Mouse (Mus musculus) retina, postnatal 7 days (tissue): Measurements from ENCODE around the gene Tom1l2.
A peak's percentile ranks its signal among the peaks of the same experiment; 100 is the strongest.

Source experiments
- DNase-seq: peaks from one replicate; pipeline ENCODE4 v3.0.0-alpha.2; 2012; ENCODE audit warnings: low read depth, low spot score

Gene Tom1l2

DNA sequence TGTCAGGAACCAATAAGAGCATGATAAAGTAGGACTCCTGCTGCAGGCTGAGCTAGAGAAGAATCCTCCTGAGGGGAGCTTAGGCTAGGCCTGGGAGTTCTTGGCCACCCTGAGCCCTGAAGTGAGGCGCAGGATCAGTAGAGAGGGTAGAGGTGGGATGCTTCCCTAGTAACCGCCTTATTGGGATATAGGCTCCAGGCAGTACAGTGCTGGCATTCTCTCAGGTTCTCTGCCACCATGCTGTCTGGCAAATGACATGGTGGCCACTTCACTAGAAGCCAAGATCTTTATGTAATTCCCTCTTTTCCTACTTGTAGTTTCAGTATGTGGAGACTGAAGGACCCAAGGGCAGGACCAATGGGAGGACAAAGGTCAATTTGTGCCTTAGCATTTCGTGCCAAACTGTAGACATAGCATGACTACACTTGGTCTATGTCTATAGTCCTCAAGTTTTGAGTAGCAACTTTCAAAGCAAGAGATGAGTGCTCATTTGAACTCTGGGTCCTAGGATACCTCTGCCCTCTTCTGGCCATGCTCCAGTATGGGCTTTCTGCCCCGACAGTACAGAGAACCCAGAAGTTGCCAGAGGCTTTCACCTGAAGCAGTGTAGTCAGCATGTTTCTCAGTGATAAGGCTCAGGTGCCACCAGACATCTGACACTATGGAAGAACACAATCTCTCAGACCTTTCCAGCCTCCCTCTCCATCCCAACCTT is 87.3 kb downstream of the Tom1l2 start:
- DNase-seq: no peak

DNA sequence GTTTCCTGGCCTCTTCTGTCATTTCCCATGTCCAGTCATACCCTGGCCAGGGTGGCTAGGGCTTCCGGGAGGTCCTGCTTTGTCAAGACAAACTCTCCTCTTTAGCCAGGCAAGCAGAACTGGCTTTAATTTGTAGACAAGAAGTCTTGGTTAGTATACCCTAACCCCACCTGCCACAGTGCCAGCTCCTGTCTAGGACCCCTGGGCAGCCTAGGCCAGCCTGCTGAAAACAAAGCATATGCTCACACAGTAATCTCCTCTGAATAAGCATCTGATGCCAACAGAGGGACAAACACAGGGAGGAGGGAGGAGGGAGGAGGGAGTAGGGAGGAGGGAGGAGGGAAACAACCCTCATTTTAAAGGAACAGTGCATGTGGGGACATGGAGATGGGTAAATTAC is 88.1 kb downstream of the Tom1l2 start:
- DNase-seq: peak; percentile 36

DNA sequence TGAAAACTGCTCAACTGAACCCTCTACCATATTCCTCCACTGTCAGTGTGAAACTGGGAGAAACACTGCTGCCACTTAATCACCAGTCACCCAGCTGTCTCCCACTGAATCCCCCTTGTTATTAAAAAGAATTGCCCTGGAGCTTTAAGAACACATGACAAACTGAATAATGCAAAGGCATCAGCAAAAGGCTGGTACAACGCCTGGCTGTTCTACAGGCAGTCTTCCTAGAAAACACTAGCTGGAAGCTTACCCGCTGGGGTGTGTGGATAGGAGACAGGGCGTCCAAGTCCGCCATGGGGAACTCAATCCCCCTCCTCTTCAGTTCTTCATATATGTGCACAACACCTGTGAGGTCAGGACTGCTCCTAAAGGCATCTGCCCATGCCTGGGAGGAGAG is 90.3 kb downstream of the Tom1l2 start:
- no peak for DNase-seq

DNA sequence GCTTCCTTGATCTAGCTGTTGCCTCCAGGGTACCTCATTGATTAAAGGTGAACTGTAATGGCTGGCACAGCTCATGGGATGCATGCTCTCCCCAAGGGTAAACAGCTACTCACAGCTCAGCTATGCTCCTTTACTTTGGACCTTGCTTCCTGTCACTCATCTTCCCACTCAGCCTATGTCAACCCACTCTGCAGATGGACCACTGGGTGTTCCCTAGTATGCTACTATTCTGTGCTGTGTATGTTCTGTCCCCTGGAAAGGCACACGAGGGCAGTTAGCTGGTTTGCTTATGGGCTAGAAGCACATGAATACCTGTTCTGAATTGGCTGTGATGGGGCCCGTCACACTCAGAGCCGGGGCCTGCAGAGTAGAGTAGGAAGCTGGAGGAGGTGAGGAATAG is 92.0 kb downstream of the Tom1l2 start:
- DNase-seq: no peak

DNA sequence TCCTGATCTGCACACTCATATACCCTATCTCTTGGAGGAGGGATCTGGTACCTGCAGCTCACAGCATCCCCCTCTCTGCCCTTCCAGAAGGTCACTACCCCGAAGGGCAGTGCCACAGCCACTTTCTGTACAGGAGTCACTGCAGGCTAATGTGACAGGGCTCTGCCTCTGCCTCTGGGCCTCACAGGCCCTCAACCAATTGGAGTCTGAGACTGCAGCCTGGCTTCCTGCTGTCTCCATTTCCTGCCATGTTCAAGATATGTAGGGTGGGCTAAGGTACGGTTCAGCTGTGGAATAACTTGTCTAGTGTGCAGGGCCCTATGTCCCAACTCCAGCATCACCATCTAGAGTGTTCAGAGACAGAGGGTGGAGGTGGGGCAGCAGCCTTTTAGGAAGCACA is 95.0 kb downstream of the Tom1l2 start:
- no peak for DNase-seq

DNA sequence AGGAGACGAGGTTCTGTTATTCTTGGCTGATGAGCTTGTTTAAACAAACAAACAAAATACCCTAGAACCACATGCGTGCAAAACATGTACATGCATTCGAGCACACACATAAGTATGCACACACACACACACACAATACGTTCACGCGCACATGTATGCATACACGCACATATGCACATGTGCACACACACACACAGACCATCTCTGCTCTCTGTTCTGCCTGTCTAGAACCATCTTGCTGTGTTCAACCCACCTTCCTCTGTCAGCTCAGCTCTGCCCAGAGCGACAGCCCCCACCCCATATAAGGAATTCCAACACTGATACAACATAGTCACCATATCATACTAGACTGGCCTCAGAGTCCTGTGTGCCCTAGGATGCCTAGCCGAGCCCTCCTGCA is 96.0 kb downstream of the Tom1l2 start:
- no peak for DNase-seq

DNA sequence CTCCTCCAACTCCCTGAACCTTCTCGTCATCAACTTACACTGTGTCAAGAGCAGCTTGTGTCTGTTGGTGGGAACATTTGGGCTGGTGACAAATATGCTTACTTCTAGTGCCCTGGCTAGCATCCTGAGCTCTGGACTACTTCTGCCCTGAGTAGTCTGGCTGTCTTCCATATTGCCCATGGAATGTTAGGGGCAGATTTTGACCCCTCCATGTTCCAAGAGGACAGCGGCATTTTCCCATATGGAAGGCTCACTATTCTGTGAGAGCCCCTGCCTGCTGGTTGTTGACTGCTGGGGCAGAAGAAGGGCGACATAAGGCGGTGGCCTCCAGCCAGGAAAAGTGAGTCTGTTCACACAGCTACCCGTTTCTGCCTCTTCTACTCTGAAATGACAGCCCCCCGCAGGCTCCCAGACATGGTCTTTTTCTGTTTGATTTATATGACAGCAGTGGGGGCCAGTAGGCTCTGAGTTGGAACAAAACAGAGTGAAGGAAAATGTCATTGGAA is 96.5 kb downstream of the Tom1l2 start:
- no peak for DNase-seq

DNA sequence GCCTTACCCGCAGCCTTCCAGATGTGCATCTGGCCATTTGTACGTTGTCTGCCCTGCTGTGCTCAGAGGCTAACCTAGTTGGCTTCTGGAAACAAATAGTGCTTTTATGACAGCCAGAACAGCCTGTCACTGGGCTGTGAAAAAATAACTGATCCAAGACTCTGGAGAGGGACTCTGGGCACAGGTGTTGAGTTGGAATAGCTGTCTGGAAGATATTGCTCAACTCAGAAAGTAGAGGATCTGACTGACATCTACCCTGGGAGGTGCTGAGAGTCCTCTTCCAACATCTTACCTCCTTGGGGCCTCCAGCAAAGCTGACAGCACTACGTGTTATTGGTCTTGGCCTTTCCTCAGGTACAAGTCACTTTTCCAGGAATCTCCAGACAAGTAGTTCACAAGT is 97.1 kb downstream of the Tom1l2 start:
- no peak for DNase-seq

DNA sequence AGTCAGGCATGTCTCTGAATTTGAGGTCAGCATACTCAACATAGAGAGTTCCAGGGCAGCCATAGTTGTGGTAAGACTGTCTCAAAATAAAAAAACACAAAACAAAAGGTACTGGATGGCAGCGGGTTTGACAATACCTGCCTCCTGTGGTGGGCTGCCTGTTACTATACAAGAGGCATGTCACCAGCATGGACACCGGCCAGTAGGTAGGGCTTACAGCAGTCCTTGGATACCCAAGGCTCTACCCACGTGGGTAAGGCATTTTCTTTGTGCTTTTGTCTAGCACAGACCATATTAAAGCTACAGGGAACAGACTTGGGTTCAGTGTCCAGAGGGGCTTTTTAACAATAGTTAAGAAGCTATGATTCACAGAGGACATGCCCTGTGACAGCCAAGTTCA is 97.5 kb downstream of the Tom1l2 start:
- no peak for DNase-seq

DNA sequence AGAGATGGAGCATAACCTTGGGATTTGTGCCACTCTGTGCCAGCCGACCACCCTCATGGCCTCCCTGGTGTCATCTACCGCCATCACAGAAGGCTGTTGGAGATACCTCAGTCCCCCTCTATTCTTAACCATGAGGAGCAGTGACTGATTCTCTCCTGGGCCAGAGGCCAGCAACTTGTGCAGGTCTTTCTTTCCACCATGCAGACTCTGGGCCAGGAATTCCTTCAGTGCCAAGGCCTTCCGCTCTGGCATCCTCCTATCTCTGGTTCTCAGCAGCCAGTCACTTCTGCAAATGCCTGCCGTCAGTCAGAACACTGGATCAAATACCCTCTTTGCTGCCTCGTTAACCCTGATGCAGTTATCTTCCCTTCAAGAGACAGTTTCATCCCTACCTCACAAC is 98.4 kb downstream of the Tom1l2 start:
- DNase-seq: no peak

DNA sequence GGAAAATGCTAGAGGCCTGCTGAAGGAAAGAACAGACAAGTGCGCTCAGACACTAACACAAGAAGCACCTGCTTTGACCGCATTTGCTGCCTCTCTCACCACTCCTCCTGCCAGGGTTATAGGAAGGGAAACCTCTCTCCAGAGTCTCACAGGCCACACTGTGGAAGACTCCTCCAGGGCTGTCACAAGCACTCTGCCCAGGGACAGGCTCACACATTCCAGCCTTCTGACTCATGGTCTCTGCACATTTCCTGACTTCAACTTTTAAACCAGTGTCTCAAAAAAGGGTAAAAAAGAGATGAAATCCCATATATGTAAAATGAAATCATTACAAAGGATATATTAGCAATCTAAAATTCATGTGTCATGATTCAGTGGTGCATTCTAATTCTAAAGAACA is 99.2 kb downstream of the Tom1l2 start:
- no peak for DNase-seq

DNA sequence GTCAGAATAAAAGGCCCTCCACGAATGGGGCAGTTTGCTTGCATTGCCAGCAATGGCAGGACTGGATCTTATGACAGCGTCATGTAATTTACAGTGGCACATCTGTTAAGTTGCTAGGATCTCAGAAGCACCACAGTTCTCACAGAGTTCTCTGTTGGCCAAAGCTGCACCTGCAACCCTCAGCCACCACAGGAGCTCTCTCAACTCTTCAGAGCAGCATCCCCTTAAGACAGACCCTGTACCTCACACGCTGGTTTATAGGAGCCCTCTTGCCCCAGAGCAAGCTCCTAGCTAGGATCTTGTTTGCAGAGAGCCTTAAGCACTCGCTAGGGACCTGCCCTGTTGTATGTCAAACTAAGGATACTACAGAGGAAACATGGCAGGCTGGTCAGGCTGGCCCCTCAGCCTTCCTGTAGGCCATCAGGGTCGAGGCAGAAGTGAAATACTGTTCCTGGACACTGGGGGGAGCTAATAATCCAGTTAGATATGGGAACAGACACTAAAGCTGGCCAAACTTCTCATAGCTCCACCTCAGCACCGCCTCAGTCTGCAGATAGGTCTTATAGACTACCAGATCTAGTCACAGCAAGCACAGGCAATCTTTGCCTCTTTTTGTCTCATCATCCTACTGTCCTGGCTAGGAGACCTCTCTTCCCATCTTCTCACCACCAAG is 101.6 kb downstream of the Tom1l2 start:
- DNase-seq: peak; percentile 48

DNA sequence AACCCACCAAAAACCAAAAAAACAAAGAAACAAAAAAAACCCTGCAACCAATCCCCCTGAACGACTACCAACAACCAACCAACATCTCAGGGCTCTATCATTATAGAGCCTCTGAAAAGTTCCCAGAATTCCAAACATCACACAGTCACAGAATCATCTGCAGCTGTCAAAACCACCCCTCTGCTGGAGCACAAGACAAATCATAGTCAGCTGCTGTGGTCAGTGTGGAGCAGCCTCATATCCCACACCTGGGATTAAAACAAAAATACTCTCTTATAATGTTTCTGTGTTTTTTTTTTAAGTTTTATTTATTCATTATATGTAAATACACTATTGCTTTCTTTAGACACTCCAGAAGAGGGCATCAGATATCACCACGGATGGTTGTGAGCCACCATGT is 102.8 kb downstream of the Tom1l2 start:
- DNase-seq: no peak

DNA sequence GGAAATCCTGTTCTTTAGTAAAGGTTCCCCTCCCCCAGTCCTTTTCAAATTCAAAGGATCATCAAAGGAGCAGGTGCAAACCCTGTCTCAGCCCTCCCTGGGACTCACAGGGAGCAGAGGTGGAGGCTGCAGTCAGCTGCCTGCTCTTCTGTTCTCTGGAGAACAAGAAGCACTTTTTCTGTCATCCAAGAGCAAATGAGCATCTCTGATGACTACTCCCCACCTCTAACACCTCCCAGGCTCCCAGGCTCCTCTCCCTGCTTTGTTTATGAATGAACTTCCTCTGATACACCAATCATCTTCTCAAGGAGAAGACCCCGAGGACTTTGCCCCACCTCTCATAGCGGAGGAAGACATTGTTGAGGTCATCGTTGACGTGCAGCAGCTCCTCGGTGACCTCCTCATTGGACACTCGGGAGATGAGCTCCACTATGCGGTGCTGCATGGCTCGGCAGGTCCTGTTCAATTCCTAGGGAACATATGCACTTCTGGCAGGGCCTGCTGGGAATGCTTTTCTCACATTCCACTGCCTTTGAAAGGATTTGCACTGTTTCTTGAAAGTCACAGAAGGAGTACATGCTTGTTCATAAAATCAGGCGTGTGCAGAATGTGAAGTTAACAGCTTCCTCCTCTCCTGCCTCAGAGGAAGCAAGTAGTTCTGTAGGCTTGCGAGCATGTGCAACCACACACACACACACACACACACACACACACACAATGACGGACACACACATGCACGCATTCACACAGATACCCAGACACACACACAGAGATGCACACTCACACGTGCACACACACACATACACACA is 103.9 kb downstream of the Tom1l2 start:
- no peak for DNase-seq

DNA sequence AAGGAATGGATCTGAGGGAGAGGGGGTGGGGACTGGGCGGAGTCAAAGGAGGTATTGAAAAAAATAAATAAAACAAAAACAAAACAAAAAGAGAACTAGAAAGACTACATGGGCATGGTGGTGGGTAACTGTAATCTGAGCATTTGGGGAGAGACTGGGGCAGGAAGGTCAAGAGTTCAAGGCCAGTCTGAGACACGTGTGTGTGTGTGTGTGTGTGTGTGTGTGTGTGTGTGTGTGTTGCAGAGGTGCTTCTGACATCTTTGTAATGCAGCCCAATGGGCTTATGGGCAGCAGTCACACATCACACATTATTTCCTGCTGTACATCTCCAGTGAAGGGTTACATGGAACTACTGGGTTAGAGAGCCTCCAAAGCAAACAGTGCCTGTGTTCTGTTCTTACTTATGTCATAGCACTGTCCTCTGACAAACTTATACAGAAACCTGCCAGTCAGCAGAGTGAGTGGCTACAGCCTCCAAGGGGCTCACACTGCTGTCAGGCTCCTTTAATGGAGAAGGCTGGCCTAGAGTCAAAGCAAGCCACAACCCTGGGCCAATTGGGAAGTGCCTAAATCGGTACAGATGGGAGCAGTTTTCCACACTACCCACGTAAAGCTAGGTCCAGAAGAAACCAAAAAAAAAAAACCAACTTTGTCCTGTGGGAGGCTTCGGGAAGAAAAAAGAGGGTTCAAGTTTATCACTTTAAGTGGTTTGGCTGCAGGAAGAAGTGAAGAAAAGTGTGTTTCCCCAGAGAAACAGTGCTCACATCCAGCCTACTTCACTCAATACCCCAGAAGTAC is 104.8 kb downstream of the Tom1l2 start:
- no peak for DNase-seq

DNA sequence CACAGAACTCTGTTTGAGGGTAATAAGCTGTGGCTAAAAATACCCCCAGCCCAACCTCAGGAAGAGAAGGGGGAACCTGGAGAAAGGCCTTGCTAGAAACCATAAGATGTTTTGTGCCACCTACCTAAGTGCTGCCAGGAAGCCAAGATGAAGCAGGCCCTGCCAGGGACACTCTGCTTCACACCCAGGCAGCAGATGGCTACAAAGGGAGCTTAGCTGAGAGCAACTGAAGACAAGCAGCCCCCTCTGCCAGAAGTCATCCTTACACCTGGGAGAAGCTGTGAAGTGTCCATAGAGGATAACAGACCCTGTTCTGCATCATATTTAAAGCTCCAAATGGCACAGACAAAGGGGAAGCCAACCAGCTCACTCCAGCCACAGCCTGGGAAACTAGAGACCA is 106.6 kb downstream of the Tom1l2 start:
- no peak for DNase-seq

DNA sequence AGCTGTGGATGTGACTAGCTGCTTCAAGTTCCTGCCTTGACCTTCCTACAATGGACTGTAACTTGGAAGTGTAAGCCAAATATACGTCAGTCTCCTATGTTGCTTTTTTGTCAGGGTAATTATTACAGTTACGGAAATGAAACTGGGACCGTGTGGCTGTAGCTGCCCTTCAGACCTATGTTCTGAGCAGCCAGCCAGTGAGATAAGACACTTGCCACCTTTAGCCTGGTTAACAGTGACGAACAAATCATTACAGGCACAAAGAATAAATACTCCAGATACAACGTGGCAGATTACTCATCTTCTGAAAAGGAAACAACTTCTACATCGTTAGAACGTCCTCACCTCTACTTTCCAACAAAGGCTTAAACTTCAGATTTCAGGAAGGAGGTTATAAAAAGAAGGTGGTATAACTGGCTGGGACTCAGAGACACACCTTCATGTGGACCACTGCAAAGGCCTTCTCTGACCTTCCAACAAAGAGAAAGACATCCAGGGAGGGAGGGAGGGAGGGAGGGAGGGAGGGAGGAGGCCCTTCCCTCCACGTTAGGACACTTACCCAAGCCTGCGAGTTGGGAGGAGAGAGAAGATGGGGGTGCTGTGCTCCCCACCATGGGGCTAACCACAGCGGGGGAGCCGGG is 108.1 kb downstream of the Tom1l2 start:
- DNase-seq: no peak

DNA sequence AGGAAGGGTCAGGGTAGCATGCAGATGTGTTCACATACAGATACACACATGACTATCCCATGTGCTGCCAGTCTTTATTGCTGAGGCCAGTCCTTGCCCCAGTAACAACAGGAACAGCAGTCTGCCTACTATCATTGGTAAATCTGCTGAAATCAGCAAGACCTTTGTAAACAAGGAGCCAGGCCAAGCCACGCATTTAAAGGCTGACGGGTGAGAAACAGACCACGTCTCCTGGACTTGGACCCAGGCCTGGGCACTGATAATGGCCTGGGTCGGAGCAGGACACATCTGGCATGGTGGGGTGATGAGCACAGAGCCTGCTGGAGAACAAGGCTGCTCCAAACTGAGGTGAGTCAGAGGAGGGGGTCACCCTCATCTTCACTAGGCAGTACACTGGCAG is 112.2 kb downstream of the Tom1l2 start:
- DNase-seq: no peak

DNA sequence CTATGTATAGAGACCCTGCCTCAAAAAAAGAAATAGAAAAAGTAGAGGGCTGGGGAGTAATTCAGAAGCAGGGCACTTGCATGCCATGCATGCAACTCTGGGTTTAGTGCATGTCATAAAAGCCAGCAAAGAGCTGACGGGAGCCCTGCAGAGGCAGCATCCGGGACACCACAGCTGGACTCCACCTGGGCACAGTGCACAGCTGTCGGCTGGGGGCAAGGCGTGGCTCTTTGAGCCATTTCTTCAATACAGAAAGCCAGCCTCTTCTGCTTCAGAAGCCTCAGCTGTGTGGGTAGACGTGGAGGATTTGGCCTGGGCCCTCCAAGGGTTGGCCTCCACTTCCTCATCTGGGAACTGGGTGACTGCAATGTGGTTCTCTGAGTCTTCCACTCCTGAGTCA is 117.4 kb downstream of the Tom1l2 start:
- no peak for DNase-seq

DNA sequence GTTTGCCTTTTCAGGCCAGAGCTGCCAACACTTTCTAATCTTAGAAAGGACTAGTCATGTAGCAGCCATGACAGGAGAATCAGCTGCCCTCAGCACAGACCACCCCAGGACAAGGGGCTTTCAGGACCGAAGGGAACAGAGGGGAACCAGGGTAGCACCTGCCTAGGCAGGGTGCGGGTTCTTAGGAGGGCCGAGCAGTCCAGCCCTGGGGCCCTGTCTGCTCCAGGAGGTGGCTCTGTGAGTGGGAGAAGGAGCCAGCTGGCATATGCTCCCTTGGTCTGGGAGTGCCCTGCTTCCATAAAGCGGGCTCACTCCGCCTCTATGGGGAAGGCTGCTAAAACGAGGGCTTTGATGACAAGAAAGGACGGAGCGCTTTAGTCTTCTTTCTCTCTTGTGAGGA is 119.5 kb downstream of the Tom1l2 start:
- DNase-seq: no peak

DNA sequence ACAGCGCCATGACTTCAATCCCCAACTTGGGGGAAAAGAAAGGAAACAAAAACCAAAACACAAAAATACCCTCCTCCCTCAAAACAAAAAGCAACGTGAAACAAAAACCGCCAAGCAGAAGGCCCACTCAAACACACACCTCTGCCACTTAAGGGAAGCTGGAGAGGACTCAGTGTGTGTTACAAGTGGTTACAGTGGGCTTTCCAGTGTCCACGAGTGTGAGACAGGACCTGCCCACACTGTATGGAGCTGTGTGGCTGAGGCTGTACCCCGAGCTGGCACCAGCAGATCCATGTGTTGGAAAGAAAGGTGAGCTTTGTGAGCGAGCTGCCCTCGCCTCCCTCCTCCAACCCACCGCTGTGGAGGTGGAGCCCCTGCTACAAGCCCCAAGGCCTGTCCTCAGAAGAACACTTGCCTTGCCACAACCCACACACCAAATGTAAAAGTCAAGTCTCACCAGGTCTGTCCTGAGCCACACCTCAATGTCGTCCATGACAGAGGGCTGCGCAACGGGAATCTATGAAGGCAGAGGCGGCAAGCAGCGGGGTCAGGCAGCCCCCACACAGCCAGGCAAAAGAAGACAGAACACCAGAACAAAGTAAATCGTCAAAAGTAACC is 120.2 kb downstream of the Tom1l2 start:
- no peak for DNase-seq
